Mouse (Mus musculus) cerebellum, adult 2 months (tissue): ENCODE results near the gene Spag5.

Experiments used
- CTCF ChIP-seq: fragments of 200-500 bp; IDR thresholded peaks from 2 replicates; pipeline ENCODE4 v1.5.1; 2011; ENCODE audit warnings: low read depth, mild to moderate bottlenecking, control low read depth, low read length, moderate library complexity, borderline replicate concordance; ENCODE audit not compliant: insufficient read depth
- POLR2A ChIP-seq: fragments of 200-500 bp; IDR thresholded peaks from 2 replicates; pipeline ENCODE4 v1.6.1; 2011; ENCODE audit warnings: low read length, control low read depth, borderline replicate concordance; ENCODE audit not compliant: insufficient read depth

DNA sequence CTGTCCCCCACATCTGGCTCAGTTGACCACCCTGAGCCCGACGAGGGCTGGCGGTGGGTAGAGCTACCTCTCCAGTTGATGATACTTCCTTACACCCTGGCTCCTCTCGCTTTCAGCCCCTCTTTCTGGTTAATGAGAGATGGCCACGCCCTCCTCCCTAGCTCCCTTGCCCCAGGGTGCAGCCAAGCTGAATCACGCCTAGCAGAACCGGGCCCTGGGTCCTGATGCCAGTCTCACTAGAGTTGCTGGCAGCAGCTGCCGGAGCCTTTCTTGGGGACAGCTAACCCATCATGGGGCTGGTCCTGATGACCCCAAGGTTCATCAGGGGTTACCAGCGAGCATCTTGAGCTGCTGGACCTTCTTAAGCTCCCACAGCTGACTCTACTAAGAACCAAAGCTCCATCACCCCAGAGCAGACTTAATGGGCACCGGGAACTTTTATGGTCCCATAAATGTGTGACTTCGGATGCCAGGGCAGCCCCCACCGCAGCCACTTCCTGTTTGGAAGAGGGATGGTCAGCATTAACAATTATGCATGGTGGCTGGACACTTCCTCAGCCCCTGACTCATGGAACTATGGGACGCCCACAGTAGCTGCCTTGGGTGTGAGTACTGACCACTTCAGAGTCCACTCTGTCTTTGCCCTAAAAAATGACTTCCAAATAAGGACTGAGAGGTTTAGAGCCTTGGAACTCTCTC, 62.1 kb downstream of the Spag5 start:
- TF ChIP-seq POLR2A = no peak
- TF ChIP-seq CTCF = no peak
